Mouse (Mus musculus): ENCODE results near the gene Tmed1.

DNA sequence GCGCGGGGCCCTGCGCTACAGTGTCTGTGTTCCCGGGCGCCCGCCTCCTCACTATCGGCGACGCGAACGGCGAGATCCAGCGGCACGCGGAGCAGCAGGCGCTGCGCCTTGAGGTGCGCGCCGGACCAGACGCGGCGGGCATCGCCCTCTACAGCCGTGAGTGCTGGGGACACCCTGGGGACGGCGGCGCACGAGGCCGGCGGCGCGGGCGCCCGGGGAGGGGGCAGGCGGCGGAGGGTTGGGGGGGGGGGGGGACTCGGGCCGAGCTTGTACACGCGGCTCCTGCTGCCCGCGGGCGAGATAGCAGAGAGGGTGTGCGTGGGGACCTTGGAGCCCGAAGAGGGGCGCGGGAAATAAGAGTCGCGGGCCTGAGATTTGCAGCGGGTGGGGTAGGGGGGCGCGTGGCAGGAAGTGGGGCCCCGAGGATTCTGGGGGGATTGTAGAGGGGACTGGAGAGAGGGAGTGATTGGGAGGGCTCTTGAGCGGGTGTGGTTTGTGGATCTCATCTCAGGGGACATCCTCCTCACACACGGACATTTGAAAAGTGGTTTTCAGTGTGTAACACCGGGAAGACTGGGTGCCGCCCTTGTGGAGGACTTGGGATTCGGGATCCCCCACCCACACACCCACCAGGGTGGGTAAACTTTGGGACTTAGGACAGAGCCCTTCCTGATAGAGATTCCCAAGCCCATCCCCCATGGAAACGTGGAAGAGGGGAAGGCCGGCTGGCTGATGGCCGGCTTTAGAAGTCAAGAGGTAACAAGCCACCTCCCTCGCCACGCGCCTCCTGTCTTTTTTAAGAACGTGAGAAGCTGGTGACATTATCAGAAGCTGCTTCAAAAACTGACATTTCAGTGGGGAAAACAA is 37.3 kb upstream of the Tmed1 start:
- TF ChIP-seq EP300 (optimal IDR thresholded peaks at IDR 0.05) (no peak), CTCF (IDR thresholded peaks at IDR 0.05; ENCODE audit: low read depth) (peak; percentile 46)
